Mouse (Mus musculus): ENCODE measurements around the gene Ncor2.

GRCm38 (mm10) chr5:125055901-125056300, 123.1 kb downstream of the Ncor2 start:
- TF ChIP-seq POLR2A (IDR thresholded peaks at IDR 0.05; ENCODE audit: borderline replicate concordance, low read depth, low read length) (no peak), CTCF (IDR thresholded peaks at IDR 0.05; ENCODE audit: low read depth, low read length) (no peak)
